Mouse (Mus musculus): ENCODE results near the gene Khdc1a. TPM values are rescaled to one million over a fixed set of nuclear protein-coding genes. Genes with fewer than 3 reads are reported as not detected.
A peak's percentile ranks its signal among the peaks of the same experiment; 100 is the strongest.
"Not testable (repeated sequence)": the region's sequence is repeated elsewhere in the genome, so short reads cannot be mapped to it uniquely, and the experiment has no call there.

The Khdc1a gene
- not detected for total RNA-seq (2022)

GRCm38 (mm10) chr1:21349341-21349740 lies at the start of gene Khdc1a:
Gene Khdc1a (plus strand): TSS chr1:21349641.
- no peak for DNase-seq (ENCODE audit: low spot score in 2 of 2)

GRCm38 (mm10) chr1:21299826-21300225 lies 49.6 kb upstream of the Khdc1a start:
- DNase-seq (ENCODE audit: low spot score in 2 of 2): no peak

GRCm38 (mm10) chr1:21301686-21302085 lies 47.8 kb upstream of the Khdc1a start:
- DNase-seq (ENCODE audit: low spot score in 2 of 2): no peak

GRCm38 (mm10) chr1:21304174-21304573 lies 45.3 kb upstream of the Khdc1a start:
- DNase-seq (ENCODE audit: low spot score in 2 of 2): no peak

GRCm38 (mm10) chr1:21304646-21305045 lies 44.8 kb upstream of the Khdc1a start:
- DNase-seq (ENCODE audit: low spot score in 2 of 2): no peak

GRCm38 (mm10) chr1:21305443-21305842 lies 44.0 kb upstream of the Khdc1a start:
- DNase-seq (ENCODE audit: low spot score in 2 of 2): no peak

GRCm38 (mm10) chr1:21314336-21314735 lies 35.1 kb upstream of the Khdc1a start:
- no peak for DNase-seq (ENCODE audit: low spot score in 2 of 2)

- no peak for DNase-seq (ENCODE audit: low spot score in 2 of 2)
Observed at GRCm38 (mm10) chr1:21315756-21316155, 33.7 kb upstream of the Khdc1a start.

- no peak for DNase-seq (ENCODE audit: low spot score in 2 of 2)
Observed at GRCm38 (mm10) chr1:21316305-21316704, 33.1 kb upstream of the Khdc1a start.

- no peak for DNase-seq (ENCODE audit: low spot score in 2 of 2)
Observed at GRCm38 (mm10) chr1:21318202-21318601, 31.2 kb upstream of the Khdc1a start.

- DNase-seq (ENCODE audit: low spot score in 2 of 2): not testable (repeated sequence)
Observed at GRCm38 (mm10) chr1:21320271-21320670, 29.2 kb upstream of the Khdc1a start.

GRCm38 (mm10) chr1:21321656-21322055 lies 27.8 kb upstream of the Khdc1a start:
- DNase-seq (ENCODE audit: low spot score in 2 of 2): no peak

- no peak for DNase-seq (ENCODE audit: low spot score in 2 of 2)
Observed at GRCm38 (mm10) chr1:21323996-21324574, 25.4 kb upstream of the Khdc1a start.

GRCm38 (mm10) chr1:21324633-21325032 lies 24.8 kb upstream of the Khdc1a start:
- DNase-seq (ENCODE audit: low spot score in 2 of 2): no peak

GRCm38 (mm10) chr1:21326733-21327132 lies 22.7 kb upstream of the Khdc1a start:
- DNase-seq (ENCODE audit: low spot score in 2 of 2): no peak

- not testable (repeated sequence) for DNase-seq (ENCODE audit: low spot score in 2 of 2)
Observed at GRCm38 (mm10) chr1:21331161-21331560, 18.3 kb upstream of the Khdc1a start.

GRCm38 (mm10) chr1:21333222-21333973 lies 16.0 kb upstream of the Khdc1a start:
- DNase-seq (ENCODE audit: low spot score in 2 of 2): no peak

GRCm38 (mm10) chr1:21335836-21336235 lies 13.6 kb upstream of the Khdc1a start:
- DNase-seq (ENCODE audit: low spot score in 2 of 2): no peak

- no peak for DNase-seq (ENCODE audit: low spot score in 2 of 2)
Observed at GRCm38 (mm10) chr1:21340745-21341144, 8.7 kb upstream of the Khdc1a start.

- peak; percentile 8 to 12 for DNase-seq (ENCODE audit: low spot score in 2 of 2)
Observed at GRCm38 (mm10) chr1:21344253-21344652, 5.2 kb upstream of the Khdc1a start.

GRCm38 (mm10) chr1:21344752-21345151 lies 4.7 kb upstream of the Khdc1a start:
- not testable (repeated sequence) for DNase-seq (ENCODE audit: low spot score in 2 of 2)

GRCm38 (mm10) chr1:21368031-21368430 lies 18.6 kb downstream of the Khdc1a start, which contains the start of gene Khdc1c:
Gene Khdc1c (plus strand): TSS chr1:21368331.
- not testable (repeated sequence) for DNase-seq (ENCODE audit: low spot score in 2 of 2)

GRCm38 (mm10) chr1:21383256-21383655 lies 33.8 kb downstream of the Khdc1a start, which contains the start of gene Khdc1b:
Gene Khdc1b (plus strand): TSS chr1:21383556.
- DNase-seq (ENCODE audit: low spot score in 2 of 2): no peak

All from left cerebral cortex, adult 8-10 months (tissue).